Mouse (Mus musculus) layer of hippocampus, adult 9-10 months (tissue): ENCODE measurements around the gene Col4a3.

ENCODE experiments used
- DNase-seq: peaks from one replicate; pipeline ENCODE4 v3.0.0; 2022; ENCODE audit warnings: low spot score

The Col4a3 gene

GRCm38 (mm10) chr1:82686328-82686727 is 99.6 kb downstream of the Col4a3 start:
- DNase-seq, result no peak

GRCm38 (mm10) chr1:82686866-82687265 is 100.1 kb downstream of the Col4a3 start:
- no peak for DNase-seq

GRCm38 (mm10) chr1:82687931-82688330 is 101.2 kb downstream of the Col4a3 start:
- no peak for DNase-seq

GRCm38 (mm10) chr1:82695915-82696314 is 109.2 kb downstream of the Col4a3 start:
- no peak for DNase-seq

DNA sequence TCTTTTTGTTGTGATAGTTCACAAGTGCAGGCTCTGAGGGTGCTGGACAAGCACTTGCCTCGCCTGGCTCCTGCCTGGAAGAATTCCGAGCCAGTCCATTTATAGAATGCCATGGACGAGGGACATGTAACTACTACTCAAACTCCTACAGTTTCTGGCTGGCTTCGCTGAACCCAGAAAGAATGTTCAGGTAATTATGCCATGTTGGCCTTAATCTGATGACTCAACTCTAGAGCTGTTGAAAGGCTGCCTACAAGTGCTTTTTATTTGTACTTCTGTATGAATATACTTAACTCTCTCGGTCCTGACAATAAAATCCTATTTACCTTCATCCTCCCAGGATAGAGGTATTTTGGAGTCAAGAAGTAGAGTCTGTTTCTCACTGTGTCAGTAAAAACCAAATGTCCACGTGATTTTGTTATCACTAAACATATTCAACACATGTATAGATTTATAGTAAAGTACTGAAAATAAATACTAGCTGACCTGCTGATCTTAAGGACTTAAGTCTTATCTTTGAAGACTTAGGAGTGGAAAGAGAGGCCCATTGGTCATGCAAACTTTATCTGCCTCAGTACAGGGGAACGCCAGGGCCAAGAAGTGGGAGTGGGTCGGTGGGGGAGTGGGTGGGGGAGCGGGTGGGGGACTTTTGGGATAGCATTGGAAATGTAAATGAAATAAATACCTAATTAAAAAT is 131.2 kb downstream of the Col4a3 start:
- DNase-seq, result no peak

- peak; percentile 85 for DNase-seq
Measured at GRCm38 (mm10) chr1:82724339-82725025, 137.8 kb downstream of the Col4a3 start, which contains the start of gene Mff. Gene Mff (plus strand): TSS chr1:82724890.

GRCm38 (mm10) chr1:82725026-82725874 is 138.5 kb downstream of the Col4a3 start:
- no peak for DNase-seq

- no peak for DNase-seq
Measured at GRCm38 (mm10) chr1:82725875-82726185, 139.1 kb downstream of the Col4a3 start.

- DNase-seq, result no peak
Measured at GRCm38 (mm10) chr1:82726482-82726881, 139.8 kb downstream of the Col4a3 start.

DNA sequence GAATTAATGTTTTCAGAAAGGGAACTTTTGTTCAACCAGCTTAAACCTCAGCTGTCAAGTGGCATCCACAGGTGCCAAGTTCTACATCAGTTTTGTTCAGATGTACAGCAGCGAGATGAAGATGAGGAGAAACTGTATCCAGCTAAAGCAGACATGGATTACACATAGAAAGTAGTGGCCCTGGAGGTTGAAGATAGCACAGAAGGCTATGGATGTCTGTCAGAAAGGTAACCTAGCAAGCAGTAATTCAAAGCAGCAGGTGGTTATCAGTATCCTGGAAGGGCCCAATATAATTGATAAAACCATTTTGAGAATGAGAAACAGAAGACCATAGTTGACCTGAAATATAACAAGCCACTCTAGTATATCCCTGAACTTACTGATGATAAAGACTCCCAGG is 146.6 kb downstream of the Col4a3 start:
- DNase-seq, result no peak

DNA sequence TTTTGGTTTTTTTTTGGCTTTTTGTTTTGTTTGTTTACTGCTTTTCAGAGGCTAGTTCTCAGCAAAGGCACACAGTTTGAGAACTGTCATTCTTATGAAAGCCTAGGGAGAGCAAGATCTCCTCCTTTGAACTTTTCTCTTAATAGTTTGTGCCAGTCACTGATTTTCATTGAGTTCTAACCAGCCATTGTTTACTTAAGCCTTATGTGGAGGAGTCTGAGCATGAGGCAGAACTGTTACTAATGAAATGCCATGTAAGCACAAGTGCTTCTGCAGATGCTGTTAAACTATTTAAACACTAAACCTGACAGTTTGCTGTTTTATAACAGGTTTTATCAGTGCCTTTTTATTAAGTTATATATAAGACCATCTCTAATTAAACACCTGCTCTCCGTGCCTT is 151.3 kb downstream of the Col4a3 start:
- DNase-seq, result no peak

DNA sequence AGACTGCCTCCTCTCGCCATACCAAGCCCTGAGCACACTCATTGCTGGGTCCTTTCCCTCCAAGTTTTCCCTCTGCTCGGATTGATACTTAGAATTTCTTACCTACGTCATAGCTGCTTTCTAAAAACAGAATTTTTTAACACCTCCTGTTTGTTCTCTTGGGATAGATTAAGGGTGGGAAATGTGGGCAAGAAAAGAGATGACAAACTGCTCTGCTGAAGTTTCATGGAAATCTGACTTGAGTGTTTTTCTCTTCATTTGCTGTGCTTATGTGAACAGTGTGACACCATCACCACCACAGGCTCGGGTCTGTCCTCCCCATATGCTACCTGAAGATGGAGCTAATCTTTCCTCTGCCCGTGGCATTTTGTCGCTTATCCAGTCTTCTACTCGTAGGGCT is 154.8 kb downstream of the Col4a3 start:
- DNase-seq, result no peak

DNA sequence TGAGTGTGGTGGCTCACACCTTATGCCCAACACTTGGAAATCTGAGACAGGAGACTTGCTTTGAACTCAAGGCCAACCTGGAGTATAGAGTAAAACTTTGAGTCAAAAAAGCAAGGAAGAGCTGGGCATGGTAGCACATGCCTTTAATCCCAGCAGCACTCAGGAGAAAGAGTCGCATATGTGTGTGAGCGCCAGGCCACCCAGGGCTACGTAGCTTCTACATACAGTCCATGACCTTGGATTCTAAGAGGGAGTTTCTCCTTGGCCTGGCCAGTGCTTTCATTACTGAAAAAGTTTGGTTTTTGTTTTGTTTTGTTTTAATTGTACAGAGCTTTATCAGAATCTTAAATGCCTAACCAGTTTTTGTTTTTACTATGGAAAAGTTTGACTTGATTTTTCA is 157.2 kb downstream of the Col4a3 start:
- no peak for DNase-seq

DNA sequence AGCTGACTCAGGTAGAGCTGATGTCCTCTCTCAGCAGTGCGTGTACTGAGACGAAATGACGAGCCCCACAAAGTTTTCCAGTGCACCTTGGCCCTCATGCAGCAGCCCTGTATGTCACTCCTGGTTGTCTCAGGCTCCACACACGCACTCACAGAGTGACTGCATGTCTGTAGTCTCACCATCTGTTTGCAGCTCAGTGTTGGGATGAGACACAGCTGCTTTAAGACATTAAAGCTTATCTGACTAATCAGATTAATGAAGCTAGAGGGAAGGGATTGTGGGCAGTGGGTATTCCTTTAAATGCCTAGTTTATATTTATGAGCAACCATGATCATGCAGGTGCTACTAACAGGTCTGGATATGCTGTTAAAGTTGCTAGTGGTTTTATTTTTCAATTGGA is 159.7 kb downstream of the Col4a3 start:
- DNase-seq, result no peak

- DNase-seq, result no peak
Measured at GRCm38 (mm10) chr1:82747714-82748452, 161.2 kb downstream of the Col4a3 start.

DNA sequence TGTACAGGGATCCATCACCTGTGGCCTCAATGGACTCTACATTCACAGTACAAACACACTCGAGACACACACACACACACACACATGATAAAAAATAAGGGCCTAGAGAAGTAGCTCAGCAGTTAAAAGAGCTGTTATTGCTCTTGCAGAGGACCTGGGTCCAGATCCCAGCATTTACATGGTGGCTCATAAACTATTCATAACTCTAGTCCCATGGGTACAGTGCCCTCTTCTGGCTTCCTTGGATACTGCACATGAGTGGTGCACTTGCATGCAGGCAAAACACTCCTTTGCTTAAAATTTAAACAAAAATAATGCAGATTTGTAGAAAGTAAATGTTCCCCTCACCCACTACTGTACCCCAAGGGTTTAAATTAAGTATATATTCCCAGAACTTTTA is 172.8 kb downstream of the Col4a3 start:
- DNase-seq, result no peak

- DNase-seq, result no peak
Measured at GRCm38 (mm10) chr1:82761454-82762169, 174.9 kb downstream of the Col4a3 start.

GRCm38 (mm10) chr1:82762274-82762673 is 175.6 kb downstream of the Col4a3 start:
- DNase-seq, result no peak

DNA sequence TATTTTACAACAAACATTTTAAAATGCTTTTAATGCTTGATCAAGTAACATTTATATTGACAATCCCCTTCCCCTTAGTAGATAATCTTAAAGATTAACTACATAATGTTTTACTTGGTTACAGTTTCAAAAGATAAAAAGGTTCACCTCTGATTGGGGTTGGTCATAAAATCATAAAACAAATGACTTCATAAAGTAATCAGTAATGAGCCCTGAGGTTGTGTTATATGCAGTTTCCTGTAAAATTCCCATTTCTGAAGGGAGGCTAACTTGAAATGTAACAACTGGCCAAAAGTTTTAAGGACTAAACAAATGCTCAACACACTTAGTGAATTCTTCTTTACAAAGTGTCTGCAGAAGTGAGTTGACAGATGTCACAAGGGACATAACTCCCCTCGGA is 179.5 kb downstream of the Col4a3 start:
- no peak for DNase-seq

DNA sequence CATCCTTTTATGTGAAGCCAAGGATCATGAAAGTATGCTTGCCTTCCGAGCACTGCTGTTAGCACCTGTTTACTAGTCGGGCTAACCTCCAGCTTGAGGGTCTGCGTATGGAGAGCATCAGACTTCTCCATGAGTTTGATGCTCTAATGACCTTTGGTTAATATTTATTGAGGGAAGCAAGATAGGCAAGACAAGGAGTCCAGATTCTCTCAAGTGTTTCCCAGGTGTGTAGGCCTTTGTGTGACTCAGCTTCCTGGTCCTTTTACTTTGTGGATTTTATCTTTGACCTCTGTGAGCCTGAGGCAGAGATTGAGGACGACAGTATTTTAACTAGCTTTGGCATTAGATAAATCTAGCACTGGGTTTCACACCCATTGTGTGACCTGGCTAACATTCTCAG is 179.9 kb downstream of the Col4a3 start:
- DNase-seq, result no peak

- DNase-seq, result no peak
Measured at GRCm38 (mm10) chr1:82768269-82768668, 181.5 kb downstream of the Col4a3 start, which contains the start of gene Tm4sf20. Gene Tm4sf20 (minus strand): TSS chr1:82768461.
